8 mouse cellular contexts compared by ENCODE assay signal in genomic region chr11:31830213-31831151, GRCm38 (mm10). TPM values are rescaled to one million over a fixed set of nuclear protein-coding genes. Genes with fewer than 3 reads are reported as not detected.
DNase-seq lines count a peak whose midpoint lies in the region; ATAC-seq lines count a peak whose summit lies in the region.

No protein-coding gene starts in this region.

- no peak for DNase-seq in heart, adult 18-20 months
- DNase-seq in forebrain, embryonic 10.5 days (ENCODE audit: extremely low spot score, low spot score) = no peak
- DNase-seq in kidney, adult 11 months = peak; percentile 79
- no peak for DNase-seq in cerebellum, adult 9-11 months
- DNase-seq in left cerebral cortex, adult 18-20 months (ENCODE audit: low spot score in 2 of 2) = no peak

- no peaks in the 10 kb centered on the region for H3K27me3 ChIP-seq in heart, embryonic 14.5 days (ENCODE audit: control insufficient read depth, insufficient read depth, low read length)
- no peaks in the 10 kb centered on the region for H3K27me3 ChIP-seq in forebrain, embryonic 10.5 days (ENCODE audit: poor library complexity, severe bottlenecking)
- H3K27me3 ChIP-seq in midbrain, embryonic 15.5 days (replicated peaks) = no peaks in the 10 kb centered on the region

- 71% methylated on average over 10 of the region's 10 CpGs for WGBS in heart, embryonic 14.5 days
- 66% methylated on average over 10 of the region's 10 CpGs for WGBS in forebrain, embryonic 10.5 days
- 52% methylated on average over 10 of the region's 10 CpGs for WGBS in midbrain, embryonic 15.5 days

- no peak overlapping the region for H3K4me2 ChIP-seq in heart, embryonic 14.5 days (ENCODE audit: low read length)
- H3K4me2 ChIP-seq in midbrain, embryonic 15.5 days = no peak overlapping the region

- H3K4me3 ChIP-seq in heart, embryonic 14.5 days (ENCODE audit: control insufficient read depth in 1 of 2, insufficient read depth in 1 of 2, low read depth in 1 of 2, low read length in 2 of 2) = no peak overlapping the region
- H3K4me3 ChIP-seq in forebrain, embryonic 10.5 days = no peak overlapping the region
- H3K4me3 ChIP-seq in midbrain, embryonic 15.5 days = no peak overlapping the region

- peaks cover 8 to 21% of the 10 kb centered on the region in 2 experiments for H3K4me1 ChIP-seq in heart, embryonic 14.5 days (ENCODE audit: control insufficient read depth in 2 of 2, insufficient read depth in 2 of 2, low read length in 2 of 2)
- H3K4me1 ChIP-seq in forebrain, embryonic 10.5 days = peaks cover 42% of the 10 kb centered on the region
- H3K4me1 ChIP-seq in midbrain, embryonic 15.5 days = peaks cover 13% of the 10 kb centered on the region

- H3K9me3 ChIP-seq in heart, embryonic 14.5 days (ENCODE audit: control insufficient read depth, low read length) = no peaks in the 10 kb centered on the region
- no peaks in the 10 kb centered on the region for H3K9me3 ChIP-seq in forebrain, embryonic 10.5 days
- no peaks in the 10 kb centered on the region for H3K9me3 ChIP-seq in midbrain, embryonic 15.5 days

- no peak overlapping the region for H3K9ac ChIP-seq in heart, embryonic 14.5 days (ENCODE audit: low read length)
- no peak overlapping the region for H3K9ac ChIP-seq in midbrain, embryonic 15.5 days

- peak overlapping the region; percentile 30 to 54; a peak in 3 of 4 replicates for H3K27ac ChIP-seq in heart, embryonic 14.5 days (replicated peaks in 1 of 2; ENCODE audit: control insufficient read depth in 1 of 2, insufficient read depth in 1 of 2, low read depth in 2 of 2, low read length in 2 of 2)
- H3K27ac ChIP-seq in forebrain, embryonic 10.5 days = peak overlapping the region; percentile 44
- peak overlapping the region; percentile 14; the same call in 1 of the 2 replicates for H3K27ac ChIP-seq in midbrain, embryonic 15.5 days

- no peaks in the 10 kb centered on the region for H3K36me3 ChIP-seq in heart, embryonic 14.5 days (ENCODE audit: control insufficient read depth, insufficient read depth, low read length)
- no peaks in the 10 kb centered on the region for H3K36me3 ChIP-seq in forebrain, embryonic 10.5 days (replicated peaks)
- no peaks in the 10 kb centered on the region for H3K36me3 ChIP-seq in midbrain, embryonic 15.5 days (replicated peaks)

- no peak for ATAC-seq in heart, embryonic 14.5 days (ENCODE audit: insufficient number of reproducible peaks, insufficient read depth, low FRiP score, low read depth)
- peak; percentile 13; the same call in 1 of the 2 replicates for ATAC-seq in midbrain, embryonic 15.5 days (replicated peaks)
- ATAC-seq in erythroid progenitor cell, adult 5-6 weeks (replicated peaks; ENCODE audit: low FRiP score, poor library complexity, severe bottlenecking) = no peak

RNA-seq across cellular contexts. Expression of gene Cpeb4, which starts 41.5 kb away (rescaled TPM):
- 14.8 and 15.4 TPM in 2 replicates for polyA plus RNA-seq in heart, embryonic 14.5 days (2014; fragmentation: Nextera tagmentation; extraction: Ambion mirVana)
- 100 to 1,000 TPM; 103 to 109 TPM for total RNA-seq in heart, adult 18-20 months (2021)
- polyA plus RNA-seq in forebrain, embryonic 10.5 days (2016; fragmentation: Nextera tagmentation; extraction: Ambion mirVana) = 2.4 and 2.5 TPM in 2 replicates
- polyA plus RNA-seq in midbrain, embryonic 15.5 days (2015; fragmentation: Nextera tagmentation; extraction: Ambion mirVana) = 16.5 and 17.3 TPM in 2 replicates
- 100 to 1,000 TPM; 145 to 152 TPM for total RNA-seq in left cerebral cortex, adult 18-20 months (2021)
- total RNA-seq in erythroid progenitor cell, adult 5-6 weeks (2015; ENCODE audit: low replicate concordance) = 413 and 439 TPM in 2 replicates
- 229 and 303 TPM in 2 replicates for total RNA-seq in erythroid progenitor cell, adult 5-6 weeks (2017; ENCODE audit: low replicate concordance)
